Mouse (Mus musculus): ENCODE results near the gene Myl12a. TPM values are rescaled to one million over a fixed set of nuclear protein-coding genes. Genes with fewer than 3 reads are reported as not detected.

Myl12a gene
- polyA plus RNA-seq, 1 experiment: 47.9 TPM

DNA sequence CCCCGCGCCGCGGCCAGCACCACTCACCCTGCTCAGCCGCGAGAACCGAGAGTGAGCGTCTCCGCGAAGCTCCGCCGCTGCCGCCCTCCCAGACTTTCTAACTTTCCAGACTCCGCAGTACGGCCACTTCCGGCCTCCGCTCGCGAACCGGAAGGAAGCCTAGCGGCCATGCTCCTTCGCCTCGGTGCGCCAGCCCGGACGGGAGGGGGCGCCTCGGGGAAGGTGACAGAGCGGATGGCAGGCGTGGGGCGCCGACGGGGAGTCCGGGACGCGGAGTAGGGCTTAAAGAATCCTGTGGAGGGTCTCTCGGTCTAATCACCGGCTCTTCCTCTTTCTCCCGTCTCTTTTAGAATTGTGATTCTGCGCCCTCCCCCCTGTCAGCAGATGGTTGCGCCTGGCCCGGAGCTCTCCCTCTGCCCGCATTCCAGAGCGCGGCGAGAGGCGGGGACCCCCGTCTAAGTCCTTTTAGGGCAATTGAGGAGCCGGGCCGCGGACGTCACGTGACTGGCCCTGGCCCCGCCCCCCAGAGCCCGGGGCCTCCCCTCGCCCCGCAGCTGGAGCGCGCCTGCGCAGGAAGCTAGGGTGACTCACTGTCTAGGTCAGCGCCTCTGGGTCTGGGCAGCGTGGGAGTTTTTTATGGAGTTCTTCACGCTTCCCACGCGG lies 466 bp downstream of the Myl12a start, which contains the start of gene Myom1:
Gene Myom1, plus strand, starts transcription at position 553 of the 663 bp plus-strand sequence.
- under 1% methylated on average over 65 of the region's 65 CpGs for WGBS
- TF ChIP-seq POLR2A (IDR thresholded peaks at IDR 0.05; ENCODE audit: borderline replicate concordance, insufficient read depth, low read length): peak; percentile 44; the same call in 1 of the 2 replicates
- TF ChIP-seq CTCF (IDR thresholded peaks at IDR 0.05; ENCODE audit: borderline replicate concordance, insufficient read depth, low read depth, low read length): peak; percentile 16; the same call in 1 of the 2 replicates
- DNase-seq: peak; percentile 94 to 95
- Histone ChIP-seq H3K27me3 (ENCODE audit: control insufficient read depth, insufficient read depth, low read length) (no peaks in the 10 kb centered on the region), H3K27ac (ENCODE audit: insufficient read depth, low read length) (peak within 1 kb of the TSS; percentile 99), H3K4me3 (replicated peaks; ENCODE audit: insufficient read depth, low read depth, low read length) (peak within 1 kb of the TSS; percentile 96), H3K4me1 (ENCODE audit: control insufficient read depth, insufficient read depth, low read length) (no peaks in the 10 kb centered on the region)

DNA sequence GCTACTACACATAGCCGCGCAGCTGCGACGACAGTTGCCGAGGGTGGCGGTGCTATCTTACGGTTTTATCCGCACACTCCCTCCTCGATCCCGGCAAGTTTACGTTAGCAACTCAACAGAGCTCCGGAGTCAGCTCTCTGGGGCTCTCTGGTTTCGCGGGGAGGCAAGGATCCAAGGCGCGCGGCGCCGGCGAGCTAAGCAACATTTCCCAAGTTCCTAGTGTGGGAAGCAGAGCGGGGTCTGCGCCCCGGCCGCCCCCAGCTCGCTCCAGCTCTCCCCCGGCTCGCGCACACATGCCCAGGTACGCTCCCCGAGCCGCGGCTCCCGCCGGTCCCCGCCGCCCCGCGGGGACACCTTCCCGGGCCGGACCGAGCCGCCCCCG lies 988 bp downstream of the Myl12a start:
- no peak for DNase-seq
- no peaks in the 10 kb centered on the region for H3K4me1 ChIP-seq (ENCODE audit: control insufficient read depth, insufficient read depth, low read length)
- no peaks in the 10 kb centered on the region for H3K27me3 ChIP-seq (ENCODE audit: control insufficient read depth, insufficient read depth, low read length)
- peak overlapping the region; percentile 96 for H3K4me3 ChIP-seq (replicated peaks; ENCODE audit: insufficient read depth, low read depth, low read length)
- WGBS: 1% methylated on average over 43 of the region's 43 CpGs
- no peak for TF ChIP-seq CTCF (IDR thresholded peaks at IDR 0.05; ENCODE audit: borderline replicate concordance, insufficient read depth, low read depth, low read length)
- TF ChIP-seq POLR2A (IDR thresholded peaks at IDR 0.05; ENCODE audit: borderline replicate concordance, insufficient read depth, low read length): no peak
- peak overlapping the region; percentile 99 for H3K27ac ChIP-seq (ENCODE audit: insufficient read depth, low read length)

DNA sequence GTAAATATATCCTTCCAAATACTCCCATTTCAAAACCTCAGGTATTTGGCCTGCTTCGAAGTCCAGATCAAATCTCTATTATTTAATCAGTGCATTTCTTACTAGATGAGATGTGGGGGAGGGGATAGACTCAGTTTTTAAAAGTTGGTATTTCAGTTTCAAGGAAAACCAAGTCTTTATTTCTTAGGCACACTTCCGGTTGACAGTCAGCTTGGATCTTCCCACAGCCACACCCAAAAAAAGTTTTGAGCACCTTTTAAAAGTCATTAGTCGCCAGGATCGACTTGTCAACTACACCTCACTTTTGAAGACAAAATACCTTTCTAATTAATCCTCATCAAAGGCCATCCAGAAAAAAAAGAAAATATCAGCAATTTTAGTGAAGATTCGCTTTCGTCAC lies 1.6 kb downstream of the Myl12a start:
- whole genome bisulfite sequencing: 17% methylated on average over 6 of the region's 6 CpGs
- TF ChIP-seq CTCF (IDR thresholded peaks at IDR 0.05; ENCODE audit: borderline replicate concordance, insufficient read depth, low read depth, low read length): no peak
- no peak for TF ChIP-seq POLR2A (IDR thresholded peaks at IDR 0.05; ENCODE audit: borderline replicate concordance, insufficient read depth, low read length)
- no peak overlapping the region for H3K4me3 ChIP-seq (replicated peaks; ENCODE audit: insufficient read depth, low read depth, low read length)
- H3K27me3 ChIP-seq (ENCODE audit: control insufficient read depth, insufficient read depth, low read length): no peaks in the 10 kb centered on the region
- no peak overlapping the region for H3K27ac ChIP-seq (ENCODE audit: insufficient read depth, low read length)
- no peak for DNase-seq
- H3K4me1 ChIP-seq (ENCODE audit: control insufficient read depth, insufficient read depth, low read length): no peaks in the 10 kb centered on the region

DNA sequence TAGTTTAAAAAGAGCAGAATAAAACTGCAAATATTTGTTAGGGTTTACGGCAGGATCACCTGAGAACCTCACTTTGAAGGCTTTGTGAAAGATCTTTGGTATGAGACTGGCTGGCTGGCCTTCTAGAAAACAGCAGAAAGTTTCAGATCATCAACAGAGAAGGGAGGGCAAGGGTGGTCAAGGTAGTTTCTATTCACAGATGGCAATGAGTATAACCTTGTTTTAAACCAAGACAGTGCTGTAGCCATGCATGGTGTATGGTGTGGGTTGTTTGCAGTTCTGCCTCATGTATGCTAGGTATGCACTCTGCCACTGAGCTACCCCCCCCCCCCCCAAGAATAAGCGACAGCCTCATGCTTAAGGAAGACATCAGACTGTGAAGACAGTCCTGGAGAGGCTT lies 2.4 kb downstream of the Myl12a start:
- Histone ChIP-seq H3K27me3 (ENCODE audit: control insufficient read depth, insufficient read depth, low read length) (no peaks in the 10 kb centered on the region), H3K27ac (ENCODE audit: insufficient read depth, low read length) (no peak overlapping the region), H3K4me3 (replicated peaks; ENCODE audit: insufficient read depth, low read depth, low read length) (no peak overlapping the region), H3K4me1 (ENCODE audit: control insufficient read depth, insufficient read depth, low read length) (no peaks in the 10 kb centered on the region)
- 67% methylated on average over 2 of the region's 2 CpGs for WGBS
- no peak for TF ChIP-seq POLR2A (IDR thresholded peaks at IDR 0.05; ENCODE audit: borderline replicate concordance, insufficient read depth, low read length)
- no peak for TF ChIP-seq CTCF (IDR thresholded peaks at IDR 0.05; ENCODE audit: borderline replicate concordance, insufficient read depth, low read depth, low read length)
- no peak for DNase-seq

DNA sequence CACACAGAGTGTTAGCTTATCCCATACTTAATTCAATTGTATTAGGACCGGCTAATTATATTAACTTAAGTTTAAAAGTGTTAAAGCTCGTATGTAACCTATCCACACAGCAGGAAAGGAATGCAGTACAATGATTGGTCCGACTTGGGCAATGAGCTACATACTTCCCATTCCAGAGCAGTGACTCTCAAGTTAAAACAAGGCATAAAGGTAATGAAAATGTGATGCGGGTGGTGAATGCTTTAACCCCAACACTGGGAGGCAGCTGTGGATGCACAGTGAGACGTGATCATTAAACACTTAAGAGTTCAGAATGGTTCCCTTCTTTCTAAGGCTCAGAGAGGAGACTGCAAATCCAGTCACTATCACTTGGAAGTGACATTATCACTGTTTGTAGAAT lies 3.5 kb downstream of the Myl12a start:
- Histone ChIP-seq H3K4me3 (replicated peaks; ENCODE audit: insufficient read depth, low read depth, low read length) (no peak overlapping the region), H3K4me1 (ENCODE audit: control insufficient read depth, insufficient read depth, low read length) (no peaks in the 10 kb centered on the region), H3K27me3 (ENCODE audit: control insufficient read depth, insufficient read depth, low read length) (no peaks in the 10 kb centered on the region), H3K27ac (ENCODE audit: insufficient read depth, low read length) (no peak overlapping the region)
- DNase-seq: no peak
- 78% methylated on average over 5 of the region's 5 CpGs for WGBS
- TF ChIP-seq POLR2A (IDR thresholded peaks at IDR 0.05; ENCODE audit: borderline replicate concordance, insufficient read depth, low read length): no peak
- no peak for TF ChIP-seq CTCF (IDR thresholded peaks at IDR 0.05; ENCODE audit: borderline replicate concordance, insufficient read depth, low read depth, low read length)

DNA sequence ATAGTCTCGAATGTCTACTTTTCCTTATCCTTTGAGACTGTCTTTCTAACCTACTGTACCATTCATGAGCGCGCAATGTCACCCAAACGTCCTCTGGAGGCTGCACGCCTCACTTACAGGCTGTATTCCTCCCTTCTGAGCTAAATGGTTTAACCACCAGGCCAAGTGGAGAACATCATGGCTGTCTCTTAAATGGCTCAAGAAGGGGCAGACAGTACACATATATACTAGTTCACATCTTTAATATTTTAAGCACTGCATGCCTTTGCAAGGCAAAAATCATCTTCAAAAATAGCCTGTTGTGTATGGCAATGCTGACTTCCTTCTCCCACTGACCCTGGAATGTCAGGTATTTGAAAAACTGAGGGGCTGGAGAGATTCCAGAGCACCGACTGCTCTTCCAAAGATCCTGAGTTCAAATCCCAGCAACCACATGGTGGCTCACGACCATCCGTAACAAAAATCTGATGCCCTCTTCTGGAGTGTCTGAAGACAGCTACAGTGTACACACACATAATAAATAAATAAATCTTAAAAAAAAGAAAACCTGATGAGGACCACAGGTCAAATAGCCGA lies 4.2 kb downstream of the Myl12a start:
- no peaks in the 10 kb centered on the region for H3K27me3 ChIP-seq (ENCODE audit: control insufficient read depth, insufficient read depth, low read length)
- 78% methylated on average over 9 of the region's 9 CpGs for WGBS
- TF ChIP-seq CTCF (IDR thresholded peaks at IDR 0.05; ENCODE audit: borderline replicate concordance, insufficient read depth, low read depth, low read length): no peak
- no peak for TF ChIP-seq POLR2A (IDR thresholded peaks at IDR 0.05; ENCODE audit: borderline replicate concordance, insufficient read depth, low read length)
- DNase-seq: no peak
- H3K4me3 ChIP-seq (replicated peaks; ENCODE audit: insufficient read depth, low read depth, low read length): no peak overlapping the region
- no peaks in the 10 kb centered on the region for H3K4me1 ChIP-seq (ENCODE audit: control insufficient read depth, insufficient read depth, low read length)
- no peak overlapping the region for H3K27ac ChIP-seq (ENCODE audit: insufficient read depth, low read length)

DNA sequence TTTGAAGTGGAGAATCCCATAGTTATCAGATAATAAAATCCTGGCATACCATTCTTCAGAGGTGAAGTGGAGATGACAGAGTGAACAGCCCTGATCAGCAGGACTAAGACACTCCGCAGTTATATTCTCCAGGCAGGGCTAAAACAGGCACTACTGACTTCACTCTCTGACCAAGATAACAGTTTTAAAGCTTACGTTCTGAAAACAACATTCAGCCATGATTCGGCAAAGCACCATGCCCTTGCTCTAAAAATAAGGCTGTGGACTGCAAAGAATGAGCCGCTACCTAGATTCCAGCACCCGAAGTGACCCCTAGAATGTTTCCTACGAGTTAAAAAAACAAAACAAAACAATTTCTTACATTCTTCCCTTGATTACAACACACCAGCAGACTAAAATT lies 4.8 kb downstream of the Myl12a start:
- H3K27me3 ChIP-seq (ENCODE audit: control insufficient read depth, insufficient read depth, low read length): no peaks in the 10 kb centered on the region
- 88% methylated on average over 6 of the region's 6 CpGs for WGBS
- H3K4me1 ChIP-seq (ENCODE audit: control insufficient read depth, insufficient read depth, low read length): no peaks in the 10 kb centered on the region
- H3K4me3 ChIP-seq (replicated peaks; ENCODE audit: insufficient read depth, low read depth, low read length): no peak overlapping the region
- TF ChIP-seq POLR2A (IDR thresholded peaks at IDR 0.05; ENCODE audit: borderline replicate concordance, insufficient read depth, low read length): no peak
- no peak for TF ChIP-seq CTCF (IDR thresholded peaks at IDR 0.05; ENCODE audit: borderline replicate concordance, insufficient read depth, low read depth, low read length)
- no peak for DNase-seq
- H3K27ac ChIP-seq (ENCODE audit: insufficient read depth, low read length): no peak overlapping the region

DNA sequence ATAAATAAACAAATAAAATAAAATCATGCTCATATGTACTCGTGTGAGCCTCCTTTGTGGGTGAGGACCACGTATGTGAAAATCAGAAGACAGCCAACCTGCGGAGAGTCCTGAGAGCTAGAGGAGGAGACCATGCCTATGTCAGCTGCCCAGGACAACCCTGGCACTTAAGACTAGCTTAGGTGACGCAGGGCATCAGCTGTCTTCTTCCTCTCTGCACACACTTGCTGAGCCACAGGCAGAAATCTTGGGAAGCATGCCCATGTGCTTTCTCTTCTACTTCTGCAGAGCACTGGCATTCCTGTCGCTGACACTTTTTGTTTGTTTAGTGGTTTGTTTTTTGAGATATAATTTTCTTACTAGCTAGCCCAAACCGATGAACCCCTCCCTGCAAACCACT lies 7.1 kb downstream of the Myl12a start:
- TF ChIP-seq POLR2A (IDR thresholded peaks at IDR 0.05; ENCODE audit: borderline replicate concordance, insufficient read depth, low read length): no peak
- no peaks in the 10 kb centered on the region for H3K27me3 ChIP-seq (ENCODE audit: control insufficient read depth, insufficient read depth, low read length)
- H3K27ac ChIP-seq (ENCODE audit: insufficient read depth, low read length): no peak overlapping the region
- WGBS: 94% methylated on average over 6 of the region's 6 CpGs
- DNase-seq: no peak
- peaks cover 3% of the 10 kb centered on the region; the same call in 1 of the 2 replicates for H3K4me1 ChIP-seq (ENCODE audit: control insufficient read depth, insufficient read depth, low read length)
- H3K4me3 ChIP-seq (replicated peaks; ENCODE audit: insufficient read depth, low read depth, low read length): no peak overlapping the region
